Mouse (Mus musculus) urinary bladder, postnatal 4 days (tissue): ENCODE results near the gene H2al2a.

ENCODE experiments used
- DNase-seq, 2 experiments: peaks; one replicate each; pipeline ENCODE4 v3.0.0; 2021 to 2022; ENCODE audit warnings: low spot score in 2 of 2

H2al2a gene

DNA sequence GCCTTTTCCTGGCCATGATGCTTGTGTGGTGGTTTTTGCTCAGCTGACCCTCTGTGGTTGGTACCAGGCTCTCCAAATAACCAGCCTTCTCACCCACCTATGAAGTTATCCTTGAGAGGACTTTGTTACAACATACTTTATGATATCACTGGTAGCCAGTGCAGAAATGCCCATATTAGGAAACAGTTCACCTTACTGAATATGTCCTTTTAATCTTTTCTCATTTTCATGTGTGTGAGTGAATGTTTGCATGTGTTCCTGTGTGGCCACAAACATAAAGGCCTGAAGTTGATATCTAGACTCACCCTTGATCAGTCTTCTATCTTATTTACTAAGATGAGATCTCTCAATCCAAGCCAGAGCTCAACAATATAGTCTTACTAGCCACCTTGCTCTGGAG lies at the start of gene H2al2a:
H2al2a (minus strand) TSS at position 101 of the 400 bp plus-strand sequence.
- DNase-seq = no peak

DNA sequence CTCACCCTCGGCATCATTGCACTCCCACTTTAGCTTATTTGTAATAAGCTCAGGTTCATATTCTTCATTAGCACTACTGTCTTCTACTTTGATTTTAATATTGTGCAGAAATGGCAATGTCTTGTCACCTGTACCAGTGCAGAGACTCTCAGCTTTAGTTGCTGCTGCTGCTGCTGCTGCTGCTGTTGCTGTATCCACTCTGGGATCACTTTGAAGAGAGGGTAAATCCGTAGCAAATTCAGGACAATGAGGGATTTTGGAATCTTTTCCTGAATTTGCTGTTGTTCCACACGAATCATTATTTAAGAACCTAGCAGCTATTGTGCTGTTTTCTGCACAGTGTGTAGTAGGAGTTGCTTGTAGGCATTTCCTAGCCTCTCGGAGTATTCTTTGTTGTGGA lies 49.4 kb upstream of the H2al2a start:
- no peak for DNase-seq

DNA sequence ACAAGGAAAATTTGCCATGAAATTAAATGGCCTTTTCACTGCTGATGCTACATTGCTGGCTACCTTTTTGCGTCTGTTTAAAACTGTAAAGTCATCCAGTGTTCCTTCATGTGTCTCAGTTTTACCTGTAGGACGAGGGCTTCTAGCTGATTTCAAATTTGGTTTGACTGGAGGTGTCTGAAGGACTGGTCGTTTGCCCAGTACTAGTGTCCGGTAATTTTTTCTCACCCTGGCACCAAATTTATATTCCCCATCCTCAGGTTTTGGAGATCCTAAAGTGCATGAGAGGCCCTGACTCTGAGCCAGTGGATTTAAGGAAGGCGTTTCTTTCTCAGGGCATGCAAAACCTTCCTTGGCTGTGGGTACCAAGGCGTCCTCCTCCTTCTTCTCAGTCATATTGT lies 49.0 kb upstream of the H2al2a start:
- no peak for DNase-seq

DNA sequence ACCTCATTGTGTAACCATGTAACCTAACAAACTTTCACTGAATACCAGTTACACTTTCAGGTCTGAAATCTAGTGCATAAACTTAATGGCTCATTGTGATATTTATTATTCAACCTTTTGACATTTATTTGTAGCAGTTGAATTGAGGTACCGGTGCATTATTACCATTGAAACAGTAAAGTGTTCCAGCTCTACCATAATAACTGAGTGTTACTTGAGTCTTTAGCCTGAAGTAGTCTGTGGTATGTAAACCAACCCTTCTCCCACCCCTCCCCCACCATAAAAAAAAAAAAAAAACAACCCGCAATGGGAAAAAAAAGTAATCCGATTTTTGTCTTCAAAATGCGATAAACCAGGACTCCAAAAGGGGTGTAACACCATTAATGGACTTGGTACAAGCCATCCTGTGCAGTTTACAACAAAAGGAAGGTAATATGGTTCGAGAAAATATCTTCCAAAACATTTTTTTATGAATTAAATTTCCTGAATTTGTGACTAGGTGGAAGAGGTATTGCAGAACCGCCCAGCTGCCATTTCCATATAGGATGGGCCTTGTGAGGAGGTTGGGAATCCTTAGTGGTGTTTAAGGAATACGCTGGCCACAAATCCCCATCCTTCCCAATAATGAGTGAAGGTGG lies 48.5 kb upstream of the H2al2a start:
- DNase-seq = no peak

DNA sequence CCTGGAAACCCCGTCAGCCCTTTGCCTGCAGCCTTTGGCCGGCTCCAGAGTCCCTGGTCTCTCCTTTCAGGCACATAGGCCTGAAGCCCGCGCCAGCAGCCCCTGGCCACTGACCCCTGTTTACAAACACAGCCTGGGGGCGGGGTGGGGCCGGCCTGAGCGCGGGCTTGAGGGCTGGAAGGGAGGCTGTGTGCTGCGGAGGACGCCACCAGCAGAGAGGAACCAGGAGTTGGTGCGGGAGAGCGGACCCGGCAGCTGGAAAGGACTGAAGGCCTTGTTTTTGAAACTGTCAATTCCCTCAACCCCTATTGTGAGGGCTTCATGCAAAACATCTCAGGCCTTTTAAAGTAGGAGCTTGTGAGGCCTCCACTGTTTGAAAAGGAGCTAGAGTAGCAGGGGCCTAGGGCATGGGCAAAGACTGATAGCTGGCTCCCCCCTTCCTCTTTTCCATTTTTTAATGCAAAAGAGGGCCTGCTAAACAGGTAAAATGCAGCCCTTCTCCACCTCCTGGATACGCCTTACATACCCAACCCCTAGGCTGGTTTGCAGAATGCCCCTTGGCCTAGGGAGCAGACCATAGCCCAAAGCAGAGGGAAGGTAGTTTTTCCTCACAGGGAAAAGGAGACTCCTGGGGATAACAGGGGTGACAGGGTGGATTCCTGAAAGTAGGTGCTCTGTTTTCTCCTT lies 44.6 kb upstream of the H2al2a start:
- DNase-seq = no peak

DNA sequence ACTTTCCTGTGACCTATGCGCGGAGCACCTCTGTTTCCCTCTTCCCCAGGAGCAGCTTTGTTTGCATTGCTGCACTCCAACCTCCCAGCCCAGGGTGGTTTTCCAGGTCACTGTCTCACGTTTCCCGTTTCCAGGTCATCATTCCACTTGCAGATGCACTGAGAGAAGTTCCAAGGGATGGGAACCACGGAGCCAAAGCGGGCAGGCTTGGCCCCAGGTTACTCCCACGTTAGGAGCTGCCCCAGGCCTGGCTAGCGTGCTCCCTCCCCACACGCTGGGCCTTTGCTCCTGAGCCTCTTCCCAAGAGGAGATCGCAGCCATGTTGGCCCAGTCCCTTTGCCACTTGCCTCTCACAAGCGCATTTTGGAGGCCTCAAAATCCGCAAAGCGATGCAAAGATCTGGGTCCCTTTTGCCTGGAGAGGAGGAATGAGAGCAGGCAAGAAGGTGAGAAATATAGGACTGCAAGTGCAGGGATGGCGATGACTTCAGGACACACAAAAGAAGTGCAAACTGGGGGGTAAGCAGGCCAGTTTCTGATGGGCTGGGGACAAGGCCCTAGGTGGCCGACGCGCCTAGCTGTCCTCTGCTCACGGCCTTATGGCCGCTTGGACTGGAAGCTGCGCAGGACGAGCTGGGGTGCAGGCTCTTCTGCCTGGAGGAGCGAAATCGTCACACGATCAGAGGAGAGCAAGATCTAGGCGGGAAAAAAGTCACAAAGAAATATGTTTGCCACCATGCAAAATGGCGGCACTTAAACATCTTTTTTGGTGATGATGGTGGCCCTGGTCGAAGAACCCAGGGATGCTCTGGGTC lies 43.8 kb upstream of the H2al2a start:
- DNase-seq = no peak

DNA sequence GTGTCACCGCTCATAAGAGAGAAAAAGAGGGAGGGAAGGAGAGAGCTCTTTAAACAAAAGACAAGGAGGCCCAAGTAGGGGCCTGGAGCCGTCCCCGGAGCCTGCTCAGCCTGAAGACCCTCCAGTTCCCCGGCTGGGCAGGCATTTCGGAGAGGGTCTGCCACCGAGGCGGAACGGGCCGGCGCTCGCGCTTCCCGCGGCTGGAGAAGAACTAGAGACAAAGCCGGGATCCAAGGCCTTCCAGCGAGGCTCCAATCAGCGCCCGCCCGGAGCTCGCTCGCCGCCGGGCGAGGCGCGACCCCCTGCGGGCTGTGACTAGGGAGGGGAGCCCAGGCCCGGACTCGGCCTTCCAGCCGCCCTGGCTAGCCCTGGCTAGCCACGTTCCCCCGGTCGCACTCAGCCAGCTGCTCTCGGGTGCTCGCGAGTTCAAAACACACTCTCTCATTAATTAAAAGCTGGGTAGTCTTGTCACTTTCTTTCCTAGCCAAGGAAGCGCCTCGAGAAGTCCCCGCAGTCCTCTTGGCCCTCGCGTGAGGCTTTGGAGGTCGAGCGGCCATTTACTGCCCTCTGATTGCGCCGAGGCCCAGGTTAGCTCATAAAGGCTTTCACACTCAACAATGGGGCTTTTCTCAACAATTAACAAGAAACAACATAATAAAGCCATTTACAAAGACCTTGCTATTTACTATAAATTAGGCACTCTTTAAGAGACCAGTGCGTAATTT lies 43.0 kb upstream of the H2al2a start:
- no peak for DNase-seq

DNA sequence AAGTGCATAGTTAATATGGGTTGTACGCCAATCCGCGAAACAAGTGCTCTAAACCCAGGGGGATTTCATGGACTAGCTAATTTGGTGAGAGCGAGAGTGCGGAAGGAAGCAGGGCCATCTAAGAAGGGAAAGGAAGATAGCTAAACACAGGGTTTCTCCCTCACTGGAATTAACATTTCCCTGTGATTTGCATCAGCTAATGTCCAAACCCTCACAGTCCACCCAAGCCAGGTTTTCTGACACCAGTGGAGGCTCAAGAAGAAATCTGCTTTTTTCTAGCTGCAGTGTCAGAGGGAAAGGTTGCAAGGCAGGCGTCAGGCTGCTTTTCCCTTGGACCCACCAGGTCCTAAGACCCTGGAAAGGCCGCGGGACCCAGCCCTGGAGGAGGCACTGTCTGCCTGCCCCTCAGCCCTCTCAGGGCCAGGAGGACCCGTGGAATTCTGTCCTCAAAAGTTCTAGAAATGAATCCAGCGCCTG lies 42.2 kb upstream of the H2al2a start:
- no peak for DNase-seq

DNA sequence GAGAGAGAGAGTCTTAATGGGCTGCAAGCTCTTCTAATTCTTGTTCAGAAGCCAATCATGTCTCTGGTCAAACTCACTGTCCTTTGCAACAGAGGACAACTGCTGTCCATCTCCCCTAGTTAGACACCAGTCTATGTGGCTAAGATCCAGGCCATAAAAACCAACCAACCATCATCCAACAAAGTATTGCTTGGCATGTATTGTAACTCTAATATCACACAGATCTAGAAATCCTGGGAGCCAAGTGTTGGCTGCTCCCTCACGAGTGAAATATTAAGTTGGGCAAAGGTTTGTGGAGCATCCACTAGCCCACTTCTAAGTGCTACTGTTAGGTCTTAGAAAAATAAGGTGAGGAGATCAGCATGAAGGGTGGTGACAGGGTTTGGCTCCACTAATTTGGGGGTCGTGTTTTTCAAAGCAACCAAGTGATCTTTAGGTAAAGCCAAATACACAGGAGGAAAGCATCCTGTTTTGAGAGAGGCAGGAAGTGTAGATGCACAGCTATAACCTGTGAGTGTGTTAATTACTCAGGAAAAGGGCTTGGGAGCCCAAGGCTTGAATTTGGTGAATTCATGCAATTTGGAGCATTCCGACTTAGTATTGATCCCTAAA lies 41.5 kb upstream of the H2al2a start:
- DNase-seq = no peak

DNA sequence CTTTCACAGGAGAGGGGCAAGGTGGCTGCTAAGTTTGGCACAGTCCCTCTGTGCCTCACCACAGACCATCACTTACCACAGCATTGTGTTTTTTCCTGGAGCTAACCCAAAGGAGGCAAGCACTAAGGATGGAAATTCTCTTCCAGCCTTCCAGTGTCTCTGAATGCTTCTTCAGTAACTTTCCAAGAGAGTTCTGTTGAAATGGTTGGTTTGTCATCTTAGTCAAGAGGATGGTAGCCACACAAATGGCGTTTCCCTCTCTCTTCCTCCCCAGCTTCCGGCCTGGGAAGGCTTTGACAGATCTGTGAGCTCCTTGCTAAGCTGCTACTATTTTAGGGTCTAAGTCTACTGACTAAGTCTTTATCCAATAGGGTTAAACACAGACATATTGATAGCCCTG lies 40.7 kb upstream of the H2al2a start, which contains the start of gene A930004D18Rik:
A930004D18Rik (minus strand) TSS at position 247 of the 400 bp plus-strand sequence.
- no peak for DNase-seq

DNA sequence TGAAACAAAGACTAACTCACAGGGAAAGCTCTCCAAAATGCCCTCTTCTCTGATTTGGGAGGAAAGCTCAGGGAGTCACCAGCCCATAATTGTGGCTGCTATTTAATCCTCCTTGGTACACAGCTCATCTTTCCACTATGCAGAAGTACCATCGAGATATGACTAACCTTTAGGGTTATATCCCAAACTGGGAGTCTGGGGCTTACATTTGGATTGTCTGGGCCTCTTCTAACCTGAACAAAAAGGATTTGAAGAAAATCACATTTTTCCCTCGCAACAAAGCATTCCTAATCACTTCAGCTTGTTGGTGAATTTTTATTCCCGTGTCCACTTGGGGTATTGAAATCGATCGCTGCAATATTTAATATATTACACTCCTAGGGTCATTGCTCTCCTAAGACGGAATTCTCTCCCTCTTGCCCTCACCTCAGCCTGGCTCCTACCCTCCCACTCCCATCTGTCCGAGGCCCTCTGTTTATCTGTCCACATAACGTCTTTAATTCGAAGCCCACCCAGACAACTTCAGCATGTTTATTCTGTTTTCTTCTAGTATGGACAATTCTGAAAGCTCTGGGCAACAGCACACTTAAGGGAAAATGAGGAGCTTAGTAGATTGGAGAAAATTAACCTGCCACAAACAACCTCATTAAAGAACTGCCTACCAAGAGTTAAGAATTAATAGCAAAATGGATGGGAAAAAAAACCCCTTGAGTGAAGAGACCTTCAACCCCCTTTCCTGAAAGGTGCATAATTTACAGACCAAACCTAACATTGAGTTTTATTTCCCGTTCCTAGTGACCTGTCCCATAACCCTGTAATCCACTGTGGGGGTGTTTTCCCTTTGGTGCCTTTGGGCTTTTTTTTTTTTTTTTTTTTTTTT lies 37.9 kb upstream of the H2al2a start:
- no peak for DNase-seq

DNA sequence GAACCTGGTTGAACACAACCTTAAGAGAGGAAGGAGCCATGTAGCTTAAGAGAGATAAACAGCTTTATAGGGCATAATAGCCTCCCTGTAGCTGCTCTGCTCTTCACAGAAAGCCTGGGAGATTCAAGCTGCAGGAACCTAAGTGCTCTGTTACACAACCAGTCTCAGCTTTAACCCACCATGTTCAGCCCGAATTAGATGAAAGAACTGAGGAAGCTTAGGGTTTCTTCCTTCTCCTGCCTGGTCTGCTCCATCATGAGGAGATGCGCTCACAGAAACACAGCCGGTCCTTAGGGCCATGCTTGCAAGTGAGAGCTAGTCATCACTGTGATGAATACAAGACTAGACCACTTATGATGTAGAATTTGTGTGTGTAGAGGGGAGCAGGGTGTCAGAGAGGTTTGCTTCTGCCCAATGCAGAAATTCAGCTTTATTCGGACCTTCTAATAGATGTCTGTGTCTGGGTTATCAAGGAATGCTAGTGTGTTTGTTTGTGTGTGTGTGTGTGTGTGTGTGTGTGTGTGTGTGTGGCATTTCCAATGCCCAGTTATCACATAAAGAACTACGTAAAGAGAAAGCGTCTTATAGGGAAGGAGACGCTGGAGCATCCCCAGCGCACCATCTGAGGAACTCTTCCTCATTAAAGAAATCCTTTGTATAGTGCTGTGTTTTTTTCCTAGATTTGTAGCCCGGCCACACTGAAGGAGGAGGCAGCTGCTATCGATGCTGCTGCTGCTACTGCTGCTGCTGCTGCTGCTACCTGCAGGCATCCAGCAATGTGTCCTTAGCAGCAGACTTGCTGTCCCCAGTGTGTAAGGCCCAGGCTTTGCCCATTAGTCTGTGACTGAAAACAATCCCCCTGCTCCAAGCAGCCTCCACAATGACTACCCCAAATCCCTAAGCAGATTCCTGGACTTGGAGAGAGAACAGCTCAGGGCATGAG lies 36.7 kb upstream of the H2al2a start:
- DNase-seq = no peak

DNA sequence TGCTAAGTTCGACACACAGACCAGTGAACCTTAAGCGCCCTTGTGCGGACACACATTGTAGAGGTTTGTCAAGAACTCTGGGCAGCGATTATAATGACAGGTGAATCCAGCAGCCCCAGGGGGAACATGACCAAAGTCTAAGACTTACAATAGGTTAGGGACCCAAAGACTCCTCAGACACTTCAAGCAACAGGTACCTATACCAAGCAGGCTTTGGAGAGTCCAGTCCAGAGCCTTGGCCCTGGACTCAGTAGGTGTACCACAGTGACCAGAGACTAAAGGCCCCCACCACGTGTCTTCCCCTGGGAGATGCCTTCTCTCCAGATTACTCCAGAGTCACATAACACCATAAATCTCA lies 35.8 kb upstream of the H2al2a start:
- DNase-seq = no peak

DNA sequence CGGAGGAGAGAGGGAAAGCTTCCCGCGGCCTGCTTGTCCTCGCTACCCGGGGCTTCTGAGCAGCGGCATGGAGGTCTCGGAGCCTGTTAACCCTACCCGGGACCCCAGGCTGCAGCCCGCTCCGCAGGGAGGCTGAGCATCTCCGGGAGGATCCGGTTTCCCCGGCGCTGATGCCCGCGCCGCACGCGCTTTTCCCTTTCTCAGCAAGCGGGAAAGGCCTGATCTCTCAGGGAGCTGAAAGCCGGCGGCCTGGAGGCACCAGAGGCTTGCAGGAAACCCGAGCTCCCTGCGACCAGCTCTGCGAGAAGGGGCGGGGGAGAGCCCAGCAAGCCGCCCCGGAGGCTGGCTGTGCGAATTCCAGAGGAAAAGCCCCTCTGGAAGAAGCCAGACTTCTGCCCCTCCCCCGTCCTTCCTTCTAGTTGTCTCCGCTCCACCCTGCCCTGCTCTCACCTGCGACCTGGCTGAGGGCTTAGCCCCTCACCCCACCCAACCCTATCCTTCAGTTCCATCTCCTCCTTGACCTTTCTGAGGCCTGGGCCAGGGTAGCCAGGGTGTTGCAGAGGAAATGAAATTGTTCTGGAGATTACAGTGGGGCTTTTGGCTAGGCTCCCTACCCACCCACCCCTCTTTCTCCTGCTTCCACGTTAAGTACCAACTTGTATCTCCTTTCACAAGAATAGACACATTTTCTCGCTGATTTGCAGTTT lies 35.2 kb upstream of the H2al2a start:
- peak in 1 of 2 experiments; percentile 51 for DNase-seq

DNA sequence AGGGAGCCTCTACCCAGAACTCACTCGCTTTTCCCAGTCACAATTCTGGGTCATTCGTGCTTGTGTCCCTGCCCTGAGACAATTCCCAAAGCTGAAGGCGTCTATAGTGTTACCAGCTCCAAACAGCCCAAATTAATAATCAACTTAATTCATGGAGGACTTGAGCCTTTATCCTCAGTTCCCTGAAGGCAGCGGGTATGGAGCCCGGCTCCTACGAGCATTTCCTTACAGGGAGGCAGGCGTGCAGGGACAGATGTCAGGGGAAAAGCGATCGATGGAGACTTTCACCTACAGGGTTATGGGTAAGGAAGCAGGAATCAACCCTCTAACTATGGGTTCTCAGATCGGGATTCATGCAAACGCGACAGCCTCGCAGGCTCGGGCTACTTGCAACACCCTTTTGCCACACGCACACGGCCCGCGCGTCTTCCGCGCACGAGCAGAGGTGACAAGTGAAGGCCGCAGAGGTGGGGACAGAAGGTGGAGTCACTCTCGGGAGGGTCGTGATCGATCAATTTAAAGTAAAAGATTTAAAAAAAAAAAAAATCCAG lies 34.6 kb upstream of the H2al2a start:
- no peak for DNase-seq

DNA sequence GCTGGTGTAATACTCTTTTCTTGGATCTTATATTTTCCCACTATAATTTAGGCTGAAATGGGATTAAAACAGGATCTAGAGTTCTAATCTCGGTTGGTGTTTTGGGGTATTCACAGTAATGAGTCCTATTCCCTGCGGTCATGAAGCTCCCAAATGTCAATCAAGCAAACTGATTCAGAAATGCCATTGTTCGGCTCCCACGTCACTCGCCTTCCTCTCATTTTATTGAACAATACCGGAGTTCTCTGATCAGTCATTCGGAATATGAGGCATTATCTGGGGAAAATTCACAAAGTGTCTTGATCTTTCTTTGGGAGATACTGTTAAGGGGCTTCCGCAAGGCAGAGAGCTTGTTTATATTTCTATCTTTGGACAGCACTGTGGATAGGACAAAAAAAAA lies 33.8 kb upstream of the H2al2a start:
- no peak for DNase-seq

DNA sequence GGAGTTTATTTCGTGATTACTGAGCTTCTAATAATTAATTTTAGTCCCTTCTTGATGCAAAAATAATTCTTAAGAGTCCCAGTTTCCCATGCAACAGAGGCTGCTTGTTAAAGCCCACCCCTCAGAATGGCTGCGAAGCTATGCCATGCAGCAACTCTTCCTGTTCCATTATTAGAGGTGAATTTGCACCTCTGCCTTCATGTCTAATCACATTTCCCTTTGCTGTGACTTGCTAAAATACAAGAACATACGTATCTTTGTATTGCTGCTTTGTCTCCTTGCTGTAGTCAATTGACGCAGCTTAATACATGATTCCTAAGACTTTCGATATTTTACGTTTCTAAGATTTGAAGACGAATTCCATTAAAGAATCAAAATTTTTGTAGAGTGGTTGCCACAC lies 32.9 kb upstream of the H2al2a start:
- no peak for DNase-seq
